Mouse (Mus musculus): ENCODE data around the gene Kctd15.

Gene Kctd15

GRCm38 (mm10) chr7:34629702-34630210 lies 26.8 kb downstream of the Kctd15 start:
- no peak for DNase-seq (ENCODE audit: low read depth, low spot score)

DNA sequence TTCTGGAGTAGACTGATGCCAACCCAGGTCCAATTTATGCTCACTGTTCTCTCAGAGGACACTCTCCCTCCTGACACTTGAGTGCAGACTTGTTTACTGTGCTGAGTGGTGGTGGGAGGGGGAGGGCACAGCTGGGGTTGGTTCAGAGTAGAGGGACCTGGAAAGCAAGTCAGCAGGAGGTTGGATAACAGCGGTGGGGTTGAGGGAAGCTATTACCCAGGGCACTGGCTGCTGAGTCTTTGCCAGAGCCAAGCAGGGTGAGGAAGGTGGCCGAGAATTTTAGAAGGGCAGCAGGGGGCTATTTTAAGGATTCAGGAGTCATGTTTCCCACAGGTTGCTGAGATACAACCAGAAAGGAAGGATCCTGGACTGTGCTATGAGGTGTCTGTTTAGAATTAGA lies 36.1 kb downstream of the Kctd15 start:
- no peak for DNase-seq (ENCODE audit: low read depth, low spot score)

GRCm38 (mm10) chr7:34618141-34618890 lies 38.2 kb downstream of the Kctd15 start:
- no peak for DNase-seq (ENCODE audit: low read depth, low spot score)

GRCm38 (mm10) chr7:34616275-34616674 lies 40.3 kb downstream of the Kctd15 start:
- no peak for DNase-seq (ENCODE audit: low read depth, low spot score)

DNA sequence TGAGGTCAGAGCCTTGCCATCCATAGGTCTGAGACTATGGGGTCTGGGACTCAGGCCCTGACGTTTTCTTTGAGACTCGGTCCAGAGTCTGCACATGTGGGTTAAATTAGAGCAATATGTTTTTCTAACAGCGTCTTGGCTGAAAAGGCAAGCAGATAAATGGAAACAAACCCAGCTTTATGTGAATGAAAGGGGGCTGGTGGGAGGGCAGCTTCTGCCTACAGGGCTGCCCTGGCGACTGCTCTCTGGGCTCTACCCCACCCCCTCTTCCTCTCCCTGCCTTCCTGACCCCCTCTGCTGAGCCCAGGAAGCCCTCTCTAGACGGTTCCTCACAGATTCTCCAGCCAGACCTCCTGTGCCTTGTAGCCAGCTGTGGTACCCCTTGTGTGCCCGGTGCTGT lies 46.1 kb downstream of the Kctd15 start:
- DNase-seq (ENCODE audit: low read depth, low spot score) = no peak

GRCm38 (mm10) chr7:34607334-34607970 lies 49.1 kb downstream of the Kctd15 start:
- DNase-seq (ENCODE audit: low read depth, low spot score) = no peak

GRCm38 (mm10) chr7:34606729-34607128 lies 49.8 kb downstream of the Kctd15 start:
- DNase-seq (ENCODE audit: low read depth, low spot score) = no peak

DNA sequence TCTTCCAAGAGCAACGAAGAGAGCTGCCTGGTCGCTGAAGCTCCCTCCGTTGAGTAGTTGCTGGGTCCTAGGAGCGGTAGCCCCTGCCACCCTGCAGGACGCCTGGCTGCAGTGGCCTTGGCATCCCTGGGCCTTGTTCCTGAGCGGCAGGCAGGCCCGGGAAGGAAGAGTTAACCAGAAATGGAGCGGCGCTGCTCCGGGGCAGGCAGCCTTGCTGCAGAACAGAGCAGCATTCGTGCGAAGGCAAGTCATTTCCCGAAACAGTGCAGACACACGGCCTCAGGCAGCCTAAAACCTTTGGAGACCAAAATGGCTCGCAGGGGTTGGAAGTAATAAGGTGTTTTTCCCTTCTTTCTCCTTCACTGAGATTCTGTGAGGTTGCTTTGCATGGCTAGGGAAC lies 50.5 kb downstream of the Kctd15 start:
- DNase-seq (ENCODE audit: low read depth, low spot score) = no peak

DNA sequence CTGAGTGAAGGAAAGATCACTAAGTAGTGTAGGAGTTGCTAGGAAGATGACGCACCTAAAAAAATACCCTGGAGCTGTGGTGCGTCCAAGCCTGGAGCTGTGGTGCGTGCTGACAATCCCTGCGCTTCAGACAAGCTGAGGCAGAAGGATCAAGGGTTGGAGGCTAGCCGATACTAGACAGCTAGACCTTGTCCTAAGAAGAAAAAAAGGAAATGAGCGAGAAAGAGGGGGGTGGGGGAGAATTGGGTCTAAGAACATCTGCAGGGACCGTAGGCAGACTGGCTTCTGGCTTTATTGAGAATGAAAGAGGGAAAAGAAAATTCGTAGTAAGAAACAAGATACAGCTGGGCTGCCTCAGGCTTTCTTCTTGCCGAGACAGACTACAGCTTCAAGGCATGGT lies 58.0 kb downstream of the Kctd15 start:
- no peak for DNase-seq (ENCODE audit: low read depth, low spot score)

- no peak for DNase-seq (ENCODE audit: low read depth, low spot score)
Observed at GRCm38 (mm10) chr7:34597986-34598385, 58.5 kb downstream of the Kctd15 start.

DNA sequence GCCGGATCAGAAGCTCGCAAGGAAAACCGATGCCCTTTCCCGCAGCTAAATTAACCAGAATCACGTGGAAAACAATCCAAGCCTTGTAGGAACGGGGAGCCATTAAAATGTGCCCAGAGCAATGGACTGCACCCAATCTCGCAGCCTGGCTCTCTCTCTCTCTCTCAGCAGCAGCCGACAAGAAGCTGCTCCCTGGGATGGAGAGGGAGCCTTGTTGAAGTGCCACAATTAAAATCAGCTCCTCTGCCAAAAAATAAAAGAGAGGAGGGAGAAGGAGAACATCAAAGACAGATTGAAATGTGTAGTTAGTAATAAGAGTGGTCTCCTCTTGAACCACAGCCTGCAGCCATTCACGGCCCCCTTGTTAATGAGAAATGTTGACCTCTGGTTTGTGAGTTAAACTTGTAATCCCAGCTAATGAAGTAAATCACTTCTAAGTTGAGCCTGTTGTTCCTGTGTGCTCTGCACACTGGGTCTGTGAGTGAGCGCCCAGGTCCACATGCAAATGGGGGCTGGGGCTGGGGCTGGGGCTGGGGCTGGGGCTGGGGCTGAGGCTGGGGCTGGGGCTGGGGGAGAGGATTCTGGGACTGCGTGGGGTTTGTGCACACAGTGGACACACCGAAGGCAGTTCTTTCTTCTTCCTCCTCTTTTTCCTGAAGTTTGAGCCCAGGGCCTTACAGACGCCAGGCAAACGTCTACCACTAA lies 59.8 kb downstream of the Kctd15 start:
- no peak for DNase-seq (ENCODE audit: low read depth, low spot score)

DNA sequence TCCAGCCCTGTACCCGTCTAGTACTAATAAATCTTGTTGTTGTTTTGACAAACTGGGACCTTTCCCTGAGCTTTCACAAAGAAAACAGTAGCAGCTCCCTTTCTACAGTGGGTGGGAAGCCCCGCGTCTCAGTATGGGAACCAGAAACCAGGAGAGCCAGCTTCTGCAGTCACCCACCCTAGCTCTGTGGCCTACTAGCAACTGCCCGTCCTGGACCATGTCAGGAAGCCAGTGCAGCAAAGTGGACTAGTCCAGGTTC lies 61.3 kb downstream of the Kctd15 start:
- DNase-seq (ENCODE audit: low read depth, low spot score) = no peak

GRCm38 (mm10) chr7:34594501-34595306 lies 61.8 kb downstream of the Kctd15 start:
- DNase-seq (ENCODE audit: low read depth, low spot score) = no peak

DNA sequence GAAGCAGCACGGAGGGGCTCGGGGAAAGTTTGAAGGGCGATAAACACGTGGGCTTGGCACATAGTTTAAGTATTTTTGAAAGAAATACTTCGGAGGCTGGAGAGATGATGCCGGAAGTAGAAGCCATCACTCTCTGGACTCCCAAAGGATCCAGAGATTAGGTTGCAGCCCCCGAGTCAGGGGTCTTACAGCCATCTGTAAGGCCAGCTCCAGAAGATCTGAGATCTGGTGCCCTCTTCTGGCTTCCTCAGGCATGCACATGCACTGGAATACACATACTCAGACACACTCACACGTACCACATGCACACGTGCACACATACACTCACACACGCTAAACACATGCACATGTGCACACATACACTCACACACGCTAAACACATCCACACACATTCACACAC lies 65.8 kb downstream of the Kctd15 start:
- DNase-seq (ENCODE audit: low read depth, low spot score) = no peak
